Mouse (Mus musculus) mesoderm, embryonic 11.5 days (tissue): ENCODE measurements around the gene Arrdc2.
A peak's percentile ranks its signal among the peaks of the same experiment; 100 is the strongest.

ENCODE experiments used
- DNase-seq: peaks from one replicate; pipeline ENCODE4 v3.0.0-alpha.2; 2012; ENCODE audit warnings: low read depth, low spot score

The Arrdc2 gene

GRCm38 (mm10) chr8:70789046-70789445 is 50.5 kb downstream of the Arrdc2 start:
- DNase-seq = no peak

GRCm38 (mm10) chr8:70787941-70788667 is 51.4 kb downstream of the Arrdc2 start:
- DNase-seq = peak; percentile 70

DNA sequence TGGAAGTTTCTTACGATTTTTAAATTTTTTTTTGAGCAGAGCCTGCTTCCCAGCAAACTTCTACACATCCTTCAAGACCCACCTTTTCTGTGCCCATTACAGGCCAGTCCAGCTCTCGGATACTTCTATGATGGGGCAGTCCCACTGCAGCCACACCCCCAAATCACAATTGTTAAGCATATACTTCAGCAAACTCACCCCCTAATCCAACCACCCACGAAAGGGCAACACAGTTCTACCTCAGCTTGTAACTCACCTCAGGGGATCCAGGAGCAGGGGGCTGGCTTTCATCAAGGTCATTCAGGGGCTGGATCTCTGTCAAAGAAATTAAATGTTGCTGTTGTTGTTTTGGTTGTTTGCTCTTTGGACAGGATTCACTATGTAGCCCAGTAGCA is 52.5 kb downstream of the Arrdc2 start:
- no peak for DNase-seq

DNA sequence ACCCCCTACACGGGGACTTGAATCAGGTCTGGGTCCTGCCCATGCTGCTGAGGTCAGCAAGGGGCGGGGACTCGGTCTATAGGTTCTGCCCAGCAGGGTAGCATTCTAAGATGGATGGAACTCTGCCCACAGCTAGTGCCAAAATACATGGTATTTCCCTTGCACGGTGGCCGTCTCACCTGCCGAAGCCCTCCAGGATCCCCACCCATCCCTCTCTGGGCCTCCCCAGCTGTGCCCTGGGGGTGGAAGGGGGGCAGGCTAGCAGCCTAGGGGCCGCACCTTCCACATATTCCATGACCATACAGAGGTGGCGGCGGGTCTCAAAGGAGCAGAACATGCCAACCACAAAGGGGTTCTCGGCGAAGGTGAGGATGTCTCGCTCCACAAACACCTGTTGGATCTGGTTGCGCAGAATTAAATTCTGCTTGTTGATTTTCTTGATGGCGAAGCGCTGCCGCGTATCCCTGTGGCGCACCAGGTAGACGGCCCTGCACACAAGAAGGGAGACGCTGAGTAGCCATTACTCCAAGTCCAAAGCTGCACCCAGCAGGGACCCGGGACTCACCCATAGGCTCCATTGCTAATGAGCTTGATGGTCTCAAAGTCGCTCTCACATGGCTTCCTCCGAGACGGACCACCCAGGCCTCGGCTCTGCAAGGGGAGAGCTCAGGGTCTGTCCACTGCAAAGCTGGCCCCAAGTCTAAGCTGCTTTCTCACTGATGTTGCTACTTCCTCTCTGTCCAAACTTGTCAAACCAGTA is 53.0 kb downstream of the Arrdc2 start:
- no peak for DNase-seq
